Mouse (Mus musculus) layer of hippocampus, postnatal 36 days (tissue): ENCODE measurements at regions not wholly inside any gene's neighbourhood (a gene's known extent, or its start where the extent isn't known, plus 50 kb on each side); places are given as distances from the start of the nearest gene placed in this dataset.
"Not testable (repeated sequence)": the region's sequence is repeated elsewhere in the genome, so short reads cannot be mapped to it uniquely, and the experiment has no call there.

Experiments used
- DNase-seq, 2 experiments: peaks; one replicate each; pipeline ENCODE4 v3.0.0; 2022

DNA sequence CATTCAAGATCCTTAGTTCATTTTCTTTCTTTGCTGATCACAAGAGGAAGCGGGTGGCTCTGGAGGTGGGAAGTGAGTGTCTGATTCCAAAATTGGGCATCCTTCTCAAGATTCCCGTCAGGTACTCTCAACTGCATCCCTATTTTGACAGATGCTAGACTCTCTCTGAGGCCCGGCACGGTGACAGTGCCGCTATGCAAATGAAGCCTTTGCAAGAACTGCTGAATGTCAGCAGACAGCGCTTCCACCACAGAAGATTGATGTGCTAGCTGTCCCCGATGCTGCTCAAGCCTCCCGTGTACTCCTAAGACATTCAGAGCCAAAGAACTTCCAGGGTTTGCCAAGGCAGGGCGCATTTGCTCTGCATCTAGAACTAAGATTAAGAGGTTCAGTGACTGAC is 50.9 kb upstream of the Cpne4 start:
- no peak for DNase-seq

DNA sequence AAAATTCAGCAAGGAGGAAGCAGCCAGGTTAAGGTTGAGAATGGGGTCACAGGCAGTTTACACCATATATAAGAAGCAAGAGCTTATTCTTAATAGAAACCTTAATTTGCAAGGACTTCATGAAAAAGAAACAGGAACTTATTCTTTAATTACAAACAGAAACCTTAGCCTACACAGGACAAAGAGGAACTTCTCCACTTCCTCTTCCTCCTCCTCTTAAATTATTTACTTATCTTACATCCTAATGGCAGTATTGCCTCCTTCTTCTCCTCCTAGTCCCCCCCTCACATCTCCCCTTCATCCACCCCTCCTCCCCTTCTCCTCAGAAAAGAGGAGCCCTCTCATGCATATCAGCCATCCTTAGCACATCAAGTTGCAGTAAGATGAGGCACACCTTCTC is 56.4 kb upstream of the Cpne4 start:
- DNase-seq = no peak

DNA sequence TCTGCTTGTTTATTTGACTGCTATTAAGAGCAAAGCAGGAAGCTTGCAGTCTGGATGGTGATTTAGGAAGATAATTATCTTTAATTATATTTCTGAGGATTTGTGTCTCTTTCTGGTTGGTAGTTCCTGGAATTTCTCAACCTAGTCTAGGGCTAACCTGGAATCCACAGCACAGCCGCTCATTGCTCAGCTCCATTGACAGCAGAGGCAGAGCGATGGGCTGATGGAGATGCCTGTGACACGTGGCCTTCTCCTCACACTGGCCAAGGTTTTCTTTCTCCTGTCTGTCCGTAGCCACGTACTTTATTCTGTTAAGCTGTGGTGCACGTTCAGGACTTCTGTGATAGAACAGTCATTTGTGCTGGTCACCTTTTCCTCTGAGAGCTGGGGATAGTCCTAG is 57.7 kb upstream of the Cpne4 start:
- no peak for DNase-seq

DNA sequence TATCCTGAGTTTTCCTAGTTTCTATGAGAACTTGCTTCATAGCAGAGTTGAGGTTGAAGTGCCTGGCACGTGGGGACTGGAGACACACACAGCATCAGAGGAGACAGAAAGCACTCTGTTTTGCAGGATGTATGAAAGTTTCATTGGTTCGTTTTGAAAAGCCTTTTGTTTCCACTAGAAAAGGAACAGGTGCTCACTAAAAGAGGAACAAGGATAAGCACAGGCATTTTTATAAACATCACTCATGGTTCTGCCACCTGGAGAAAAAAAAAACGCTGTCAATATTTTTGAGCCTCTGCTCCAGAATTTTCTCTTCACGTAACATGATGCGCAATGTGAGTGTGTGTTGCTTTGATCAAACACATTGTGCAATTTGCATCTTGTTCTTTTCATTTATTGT is 64.6 kb upstream of the Cpne4 start:
- DNase-seq = no peak

DNA sequence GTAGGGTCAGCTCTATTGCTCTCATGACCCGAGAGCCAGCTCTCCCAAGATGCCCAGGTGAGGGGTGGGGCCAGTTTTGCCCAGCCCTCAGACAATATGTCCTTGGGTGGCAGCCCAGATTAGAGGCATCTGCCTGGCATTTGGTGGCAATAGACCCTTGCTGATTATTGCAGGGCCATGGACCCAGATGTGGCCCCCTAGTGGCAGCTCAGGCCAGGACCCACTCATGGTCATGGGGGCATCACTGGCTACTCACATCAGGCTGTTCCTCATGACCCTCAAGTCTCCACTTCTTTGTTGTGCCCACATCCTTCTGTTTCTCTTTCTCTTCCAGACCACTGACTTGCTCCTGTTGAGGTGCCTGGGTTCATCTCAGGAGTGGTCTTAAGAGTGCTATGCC is 66.4 kb upstream of the Cpne4 start:
- DNase-seq = no peak

DNA sequence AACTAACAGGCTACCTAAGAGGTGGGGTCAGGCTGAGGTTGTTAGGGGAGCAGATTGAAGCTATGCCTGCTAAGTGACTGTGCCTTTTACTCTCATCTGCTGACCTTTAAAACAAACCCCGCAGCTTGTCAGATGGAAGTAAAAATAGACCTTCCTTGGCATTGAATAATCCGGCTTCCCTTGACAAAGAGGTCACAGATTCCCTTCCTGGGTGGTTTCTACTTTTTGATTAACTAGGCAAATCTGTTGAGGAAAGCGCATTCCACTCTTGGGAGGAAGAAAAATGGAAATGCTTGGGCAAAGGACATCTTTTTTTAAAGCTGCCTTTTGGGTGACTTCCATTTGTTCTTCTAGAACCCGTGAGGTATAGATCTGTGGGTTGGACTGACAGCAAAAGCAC is 72.3 kb upstream of the Cpne4 start:
- no peak for DNase-seq

DNA sequence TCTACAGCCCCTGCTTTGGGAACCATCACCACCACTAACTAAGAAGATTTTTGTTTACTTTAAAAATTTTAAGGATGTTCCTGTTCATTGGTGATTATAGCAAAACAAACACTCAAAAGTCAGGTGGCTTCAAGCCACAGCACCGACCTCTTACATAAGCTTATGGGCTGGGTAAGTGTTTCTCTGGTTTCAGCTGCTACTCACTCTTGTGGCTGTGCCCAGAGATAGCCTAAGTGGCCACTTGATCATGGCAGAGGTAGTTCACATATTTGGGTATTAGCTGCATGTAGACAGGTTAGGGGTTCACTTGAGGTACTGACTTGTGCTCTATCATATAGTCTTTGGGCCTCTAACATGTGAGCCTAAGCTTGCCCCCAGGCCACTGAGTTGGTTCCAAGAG is 79.8 kb upstream of the Cpne4 start:
- DNase-seq = no peak

DNA sequence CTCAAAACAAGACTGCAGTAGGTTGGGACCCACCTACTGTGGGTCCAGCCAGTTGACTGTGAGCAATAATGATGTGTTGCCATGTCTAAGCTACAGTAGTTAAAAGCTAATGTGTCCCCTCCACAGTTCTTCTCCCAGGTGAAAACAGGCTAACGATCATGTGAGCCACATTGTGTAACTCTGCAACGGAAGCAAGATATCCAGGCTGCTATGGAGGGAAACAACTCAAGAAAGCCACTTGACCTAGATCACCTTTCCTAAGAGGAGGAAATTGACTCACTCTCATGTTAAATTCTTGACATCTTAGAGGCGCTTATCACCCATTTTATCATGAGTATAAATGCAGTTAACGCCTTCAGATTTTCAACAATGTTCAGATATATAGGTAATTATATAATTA is 83.4 kb upstream of the Cpne4 start:
- no peak for DNase-seq

DNA sequence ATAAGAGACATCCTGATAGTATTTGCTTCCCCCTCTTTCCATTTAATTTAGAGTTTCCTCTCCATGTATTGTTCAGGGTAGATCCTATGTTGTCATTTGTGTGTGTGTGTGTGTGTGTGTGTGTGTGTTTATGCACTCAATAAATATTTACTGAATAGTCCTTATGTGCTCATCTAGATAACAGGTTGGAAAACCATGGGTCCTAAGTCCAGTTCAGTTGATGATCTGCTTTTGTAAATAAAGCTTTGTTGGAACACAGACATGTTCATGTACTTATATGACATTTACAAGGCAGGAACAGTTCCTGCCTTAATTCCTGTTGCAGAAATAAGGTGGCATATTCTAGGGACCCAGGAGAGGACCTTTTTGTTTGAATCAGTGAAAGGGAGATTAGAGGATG is 87.0 kb upstream of the Cpne4 start:
- no peak for DNase-seq

DNA sequence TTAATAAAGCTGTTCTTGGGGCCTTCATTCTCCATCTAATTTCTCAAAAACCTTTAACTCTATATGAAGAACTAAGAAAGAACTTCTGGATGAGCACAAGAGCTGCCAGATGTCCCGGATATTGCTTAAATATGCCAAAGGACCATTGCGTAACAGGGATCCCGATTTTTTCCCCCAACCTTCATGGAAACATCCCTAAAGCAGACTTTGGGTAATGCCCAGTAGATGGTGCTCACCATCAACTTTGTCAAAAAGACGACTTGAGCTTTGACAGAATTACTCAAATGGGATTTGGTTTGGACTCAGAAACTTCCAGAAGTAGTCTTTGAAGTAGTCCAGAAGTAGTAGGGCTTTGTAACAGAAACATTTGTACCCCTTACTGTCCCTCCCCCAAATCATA is 89.5 kb upstream of the Cpne4 start:
- DNase-seq = peak in 1 of 2 experiments; percentile 14

DNA sequence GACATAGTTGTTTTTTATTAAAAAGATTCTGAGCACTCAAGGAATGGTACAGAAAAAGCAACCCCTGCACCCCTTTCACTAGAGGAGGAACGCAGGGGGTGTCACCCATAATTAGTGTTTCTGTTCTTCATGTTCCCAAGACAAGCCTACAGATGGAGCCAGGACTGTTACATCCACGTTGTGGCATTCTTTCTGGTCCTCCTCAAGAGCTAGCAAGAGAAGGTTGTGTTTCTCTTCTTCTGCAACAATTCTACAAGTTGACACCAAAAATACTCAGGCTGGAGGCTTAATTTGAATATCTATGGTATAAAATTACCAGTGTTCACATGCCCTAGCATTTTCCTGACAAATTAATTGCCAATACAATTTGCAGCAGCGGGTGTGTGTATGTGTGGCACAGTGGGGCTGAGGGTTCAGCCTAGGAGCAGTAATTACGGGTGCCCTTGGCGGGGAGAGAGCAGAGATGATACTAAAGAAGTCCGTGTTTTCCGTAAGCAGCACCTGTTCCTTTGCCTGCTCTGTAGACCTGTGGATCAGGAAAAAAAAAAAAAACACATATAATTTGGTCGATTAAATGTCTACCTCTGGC is 98.4 kb upstream of the Cpne4 start:
- no peak for DNase-seq

DNA sequence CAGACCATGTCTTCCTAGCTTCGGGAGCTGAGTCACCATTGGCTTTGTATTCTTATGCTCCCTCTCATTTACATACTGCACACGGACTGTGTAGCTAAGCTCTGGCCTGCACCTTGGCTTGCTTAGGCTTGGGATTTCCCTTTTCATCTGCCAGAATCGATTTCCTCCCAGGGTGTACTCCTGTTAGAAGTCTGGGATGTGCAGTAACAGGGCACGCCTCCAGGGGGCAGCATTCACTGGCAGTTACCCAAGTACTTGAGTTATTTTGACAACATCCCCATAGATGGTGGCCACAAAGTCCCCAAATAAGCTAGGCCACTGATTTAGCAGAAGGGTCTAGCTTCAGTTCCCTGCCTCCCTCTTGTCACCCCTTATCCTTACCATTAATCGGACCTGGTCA is 102.2 kb upstream of the Cpne4 start:
- DNase-seq = peak; percentile 21 to 33

DNA sequence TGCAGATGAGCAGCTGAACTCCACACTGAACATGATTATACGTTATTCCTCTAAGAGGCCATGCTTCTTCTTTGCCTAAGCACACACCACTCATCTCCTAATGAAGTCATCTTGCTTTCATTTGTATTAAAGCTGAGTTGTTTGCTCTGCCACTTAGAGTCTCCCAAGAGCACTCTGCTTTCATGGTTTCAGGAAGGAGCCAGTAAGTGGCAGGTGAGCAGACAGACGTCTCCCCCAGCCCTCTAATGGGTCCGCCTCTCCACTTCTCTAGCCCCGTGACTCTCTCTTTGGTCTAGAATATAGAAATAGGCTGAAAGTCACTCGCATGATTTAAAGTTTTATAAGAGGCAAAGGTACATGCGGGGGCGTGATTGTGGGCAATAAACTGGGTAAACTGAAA is 103.8 kb upstream of the Cpne4 start:
- DNase-seq = no peak

DNA sequence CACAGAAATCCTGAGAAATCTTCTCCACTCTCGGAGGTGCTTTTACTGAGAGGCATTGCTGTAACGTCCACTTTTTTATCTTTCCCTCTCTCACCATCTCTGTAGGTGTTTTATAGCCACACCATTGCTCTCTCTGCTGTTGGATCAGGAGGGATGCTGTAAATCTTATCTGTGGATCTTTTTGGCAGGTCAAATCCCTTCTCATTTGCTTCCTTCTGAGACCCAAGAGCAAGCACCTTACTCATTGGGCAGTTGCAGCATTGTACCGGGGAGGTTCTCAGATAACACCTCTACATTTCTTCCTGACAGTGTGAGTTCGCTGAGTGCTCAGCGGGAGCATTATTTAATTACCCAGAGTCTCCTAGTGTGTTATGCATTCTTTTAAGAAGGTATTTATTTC is 75.5 kb upstream of the Acpp start:
- DNase-seq = no peak

DNA sequence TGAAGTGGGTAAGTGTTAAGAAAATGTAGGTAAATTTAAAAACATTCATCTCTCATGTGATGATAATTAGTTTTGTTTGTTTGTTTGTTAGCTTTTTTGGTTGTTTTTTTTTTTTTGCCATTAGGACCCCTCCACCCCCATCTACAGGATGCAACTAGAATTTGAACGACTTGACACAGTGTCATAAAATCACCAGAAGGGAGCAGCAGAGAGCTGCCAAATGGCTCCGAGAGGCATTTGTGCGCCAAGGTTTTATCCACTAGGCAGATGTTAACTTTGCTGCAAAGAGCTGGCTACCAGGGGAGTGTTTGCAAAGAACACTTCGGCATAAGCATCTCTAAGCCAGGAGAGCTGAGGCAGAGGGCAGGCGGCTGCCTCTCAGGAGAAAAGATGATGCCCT is 72.7 kb upstream of the Acpp start:
- DNase-seq = peak; percentile 31 to 48

DNA sequence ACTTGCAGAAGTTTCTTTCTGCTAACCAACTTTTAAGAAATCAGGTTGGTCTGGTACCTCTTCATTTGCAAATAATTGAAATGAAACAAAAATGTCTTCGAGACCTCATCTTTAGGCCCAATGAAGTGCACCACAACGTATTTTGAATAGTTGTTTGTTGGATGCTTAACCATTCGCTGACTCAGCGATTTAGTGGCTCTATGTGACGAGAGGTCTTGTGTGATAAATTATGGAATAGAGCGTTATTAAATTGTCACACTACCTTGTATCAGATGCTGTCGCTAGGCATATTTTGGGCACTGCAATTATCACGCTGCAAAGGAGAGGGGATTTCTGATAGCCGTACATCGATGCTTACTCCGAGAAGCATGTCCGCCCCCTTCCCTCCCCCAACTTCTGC is 71.8 kb upstream of the Acpp start:
- no peak for DNase-seq

DNA sequence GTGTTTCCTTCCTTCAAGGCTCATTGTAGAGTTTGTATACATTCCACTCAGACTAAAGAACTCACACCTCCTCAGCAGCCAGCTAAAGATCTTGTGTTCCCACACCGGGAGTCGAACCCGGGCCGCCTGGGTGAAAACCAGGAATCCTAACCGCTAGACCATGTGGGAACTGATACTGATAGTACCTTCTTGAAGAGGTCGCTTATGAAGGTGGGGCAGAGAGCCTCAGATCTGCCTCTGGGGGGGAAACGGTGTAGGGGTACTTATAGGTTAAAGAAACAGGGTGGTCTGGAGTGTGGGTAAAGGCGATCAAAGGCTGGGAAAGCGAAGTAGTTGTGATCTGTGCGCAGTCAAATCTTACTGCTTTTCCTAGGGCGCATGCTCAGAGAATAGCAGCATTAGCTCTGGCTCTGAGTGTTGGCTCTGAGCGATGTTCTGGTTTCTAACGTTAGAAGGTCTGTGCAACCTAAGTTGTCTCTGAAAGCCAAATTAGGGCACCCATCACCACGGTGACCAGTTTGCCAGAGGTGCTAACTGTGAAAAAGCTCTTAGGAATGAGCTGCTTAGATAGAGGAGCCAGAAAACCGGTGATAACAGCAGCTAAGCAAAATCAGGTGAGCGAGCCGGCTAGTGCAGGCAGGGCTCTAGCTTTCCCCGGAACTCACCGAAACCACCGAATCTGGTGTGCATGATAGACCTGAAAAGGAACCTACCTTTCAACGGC is 71.2 kb upstream of the Acpp start:
- peak; percentile 57 to 64 for DNase-seq

DNA sequence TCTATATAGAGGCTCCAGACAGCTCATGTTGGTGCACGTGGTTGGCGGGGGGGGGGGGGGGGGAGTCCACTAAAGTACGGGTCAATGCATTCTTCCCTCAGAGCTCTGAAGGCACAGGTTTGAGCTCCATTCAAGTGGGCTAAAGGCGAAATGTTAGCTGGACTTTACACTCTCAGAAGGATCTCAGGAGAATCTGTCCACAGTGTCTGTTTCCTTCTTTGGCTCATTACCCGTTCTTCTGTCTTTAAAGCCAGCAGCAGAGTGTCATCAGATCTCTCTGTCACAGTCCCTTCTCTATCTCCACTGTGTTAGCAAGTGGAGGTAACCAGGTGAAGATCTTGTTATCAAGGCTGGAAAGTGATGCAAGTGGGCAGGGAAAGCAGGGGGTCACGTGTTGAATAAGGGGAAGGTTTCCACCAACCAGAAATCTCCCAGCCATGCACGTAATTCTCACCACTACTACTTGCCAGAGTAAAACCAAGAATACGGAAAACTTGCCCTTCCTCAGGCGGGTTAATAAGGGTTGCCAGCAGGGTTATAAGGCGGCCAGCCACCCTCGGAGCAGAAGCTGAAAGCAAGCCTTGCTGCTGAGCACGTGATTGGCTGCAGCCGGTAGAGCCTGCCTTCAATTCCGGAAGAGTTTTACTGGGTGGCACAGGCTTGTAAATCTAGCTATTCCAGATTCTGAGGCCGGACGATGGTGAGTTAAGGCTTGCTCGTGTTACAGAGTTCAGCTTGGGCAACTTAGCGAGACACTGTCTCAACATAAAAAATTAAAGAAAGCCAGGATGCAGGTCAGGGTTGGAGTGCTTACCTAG is 70.2 kb upstream of the Acpp start:
- DNase-seq = no peak

DNA sequence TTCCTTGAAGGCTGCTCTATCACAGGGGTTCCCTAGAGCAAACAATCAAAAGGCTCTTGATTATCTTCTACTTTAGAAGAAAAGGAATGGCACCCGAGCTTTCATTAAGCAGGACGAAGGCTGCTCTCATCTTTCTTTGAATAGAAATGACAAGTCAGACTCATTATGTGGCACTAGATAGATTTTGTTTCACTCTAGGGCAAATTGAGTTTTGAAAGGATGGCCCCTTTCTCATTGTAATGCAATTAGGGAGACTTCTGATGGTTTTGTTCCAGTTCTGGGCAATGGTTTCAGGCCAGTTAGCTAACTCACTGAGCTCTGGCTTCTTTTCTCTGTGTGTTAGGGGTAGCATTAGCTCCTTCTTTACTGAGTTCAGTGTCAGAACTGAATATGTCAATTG is 69.5 kb upstream of the Acpp start:
- DNase-seq = no peak

DNA sequence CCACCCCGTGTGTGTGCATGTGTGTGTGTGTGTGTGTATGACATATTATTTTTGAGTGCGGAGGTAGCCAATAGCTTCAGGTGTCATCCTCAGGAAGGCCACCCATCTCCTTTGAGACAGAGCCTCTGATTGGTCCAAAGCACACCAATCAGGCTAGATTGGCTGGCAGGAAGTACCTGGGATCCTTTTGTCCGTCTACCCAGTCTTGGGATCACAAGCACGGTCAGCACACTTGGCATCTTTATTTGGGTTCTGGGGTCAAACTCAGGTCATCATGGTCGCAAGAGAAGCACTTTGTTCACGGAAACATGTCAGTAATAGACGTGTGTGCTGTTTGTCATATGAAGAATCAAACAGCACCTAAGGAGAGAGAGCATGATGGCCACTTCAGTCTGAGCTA is 68.9 kb upstream of the Acpp start:
- no peak for DNase-seq

DNA sequence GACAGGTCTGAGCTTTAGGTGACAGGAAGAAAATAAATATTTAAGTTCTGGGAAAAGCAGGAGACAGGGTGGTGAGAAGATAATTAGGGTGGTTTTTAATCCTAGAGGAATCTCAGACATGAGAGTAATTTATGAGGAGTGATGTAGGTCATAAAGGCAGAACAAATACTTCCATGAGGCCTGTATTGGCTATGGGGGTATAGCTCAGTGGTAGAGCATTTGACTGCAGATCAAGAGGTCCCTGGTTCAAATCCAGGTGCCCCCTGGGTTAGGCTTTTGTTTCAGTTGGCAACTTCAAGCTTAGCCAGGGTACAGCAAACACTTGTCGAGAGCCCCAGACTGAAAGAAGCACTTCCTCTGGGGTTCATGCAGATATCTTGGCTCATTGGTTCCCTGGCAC is 66.3 kb upstream of the Acpp start:
- no peak for DNase-seq

DNA sequence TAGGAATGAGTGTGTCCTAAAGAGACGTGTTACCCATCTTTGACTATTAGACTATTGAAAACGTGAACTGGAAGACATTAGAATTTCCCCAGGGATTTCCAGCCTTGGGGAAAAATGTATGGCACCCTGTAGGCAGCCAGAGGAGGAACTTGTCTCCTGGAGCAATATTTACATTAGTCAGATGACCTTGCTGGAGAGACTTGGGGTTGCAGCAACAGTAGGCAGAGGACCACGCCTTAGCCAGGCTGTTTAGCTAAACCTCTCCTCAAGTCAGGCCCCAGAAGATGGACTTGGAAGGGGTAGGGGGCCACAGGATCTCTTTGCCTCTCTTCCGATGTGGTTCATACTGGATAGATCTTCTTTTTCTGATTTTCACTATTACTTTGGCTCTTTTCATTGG is 64.1 kb upstream of the Acpp start:
- no peak for DNase-seq

DNA sequence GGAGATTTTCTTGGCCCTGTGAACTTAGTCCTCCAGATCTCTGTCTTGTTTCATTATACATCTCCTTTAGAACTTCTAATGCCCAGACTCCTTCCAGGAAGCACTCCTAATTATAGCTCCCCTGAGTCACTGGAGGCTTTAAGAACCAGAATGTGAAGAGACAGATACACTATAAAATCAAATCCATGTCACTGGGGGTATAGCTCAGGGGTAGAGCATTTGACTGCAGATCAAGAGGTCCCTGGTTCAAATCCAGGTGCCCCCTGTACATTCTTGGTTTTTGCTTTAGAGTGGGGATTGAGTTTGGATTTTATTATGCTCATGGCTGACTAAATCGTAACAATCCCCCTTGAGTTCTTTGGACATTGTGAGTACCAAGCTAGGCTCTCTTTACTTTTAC is 62.4 kb upstream of the Acpp start:
- no peak for DNase-seq

DNA sequence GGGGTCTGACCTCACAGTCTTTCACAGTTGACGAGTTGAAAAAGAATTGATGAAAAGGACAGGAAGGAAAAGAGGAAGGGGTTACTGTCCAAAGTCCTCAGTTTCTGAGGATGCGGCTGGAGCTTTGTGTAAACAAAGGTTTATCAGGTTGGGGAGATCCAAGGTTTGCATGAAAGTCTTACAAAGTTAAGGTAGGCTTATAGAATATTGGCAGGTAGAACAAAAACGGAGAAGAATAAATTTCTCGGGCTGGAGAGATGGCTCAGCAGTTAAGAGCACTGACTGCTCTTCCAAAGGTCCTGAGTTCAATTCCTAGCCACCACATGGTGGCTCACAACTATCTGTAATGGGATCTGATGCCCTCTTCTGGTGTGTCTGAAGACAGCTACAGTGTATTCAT is 60.9 kb upstream of the Acpp start:
- not testable (repeated sequence) for DNase-seq
